Mouse (Mus musculus): ENCODE results near the gene Cfap69.

Cfap69 gene

DNA sequence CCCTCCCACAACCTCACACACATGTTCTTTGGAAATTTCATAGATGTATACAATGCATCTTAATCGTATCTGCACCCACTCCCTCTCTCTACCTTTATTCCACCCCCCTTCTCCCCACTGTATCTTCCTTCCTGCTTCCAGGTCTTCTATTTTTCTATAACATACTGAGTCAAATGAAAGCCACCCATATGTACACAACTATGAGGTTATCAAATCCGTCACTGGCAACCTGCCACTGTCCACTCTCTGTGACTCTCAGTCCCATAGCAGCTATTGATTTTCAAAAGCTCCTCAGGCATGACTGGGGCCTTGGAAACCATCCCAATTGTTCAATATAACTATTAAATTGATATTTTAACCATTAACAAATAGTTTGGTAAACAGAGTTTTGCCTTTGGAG lies 6.1 kb downstream of the Cfap69 start:
- DNase-seq (ENCODE audit: low read depth, low spot score) = no peak

DNA sequence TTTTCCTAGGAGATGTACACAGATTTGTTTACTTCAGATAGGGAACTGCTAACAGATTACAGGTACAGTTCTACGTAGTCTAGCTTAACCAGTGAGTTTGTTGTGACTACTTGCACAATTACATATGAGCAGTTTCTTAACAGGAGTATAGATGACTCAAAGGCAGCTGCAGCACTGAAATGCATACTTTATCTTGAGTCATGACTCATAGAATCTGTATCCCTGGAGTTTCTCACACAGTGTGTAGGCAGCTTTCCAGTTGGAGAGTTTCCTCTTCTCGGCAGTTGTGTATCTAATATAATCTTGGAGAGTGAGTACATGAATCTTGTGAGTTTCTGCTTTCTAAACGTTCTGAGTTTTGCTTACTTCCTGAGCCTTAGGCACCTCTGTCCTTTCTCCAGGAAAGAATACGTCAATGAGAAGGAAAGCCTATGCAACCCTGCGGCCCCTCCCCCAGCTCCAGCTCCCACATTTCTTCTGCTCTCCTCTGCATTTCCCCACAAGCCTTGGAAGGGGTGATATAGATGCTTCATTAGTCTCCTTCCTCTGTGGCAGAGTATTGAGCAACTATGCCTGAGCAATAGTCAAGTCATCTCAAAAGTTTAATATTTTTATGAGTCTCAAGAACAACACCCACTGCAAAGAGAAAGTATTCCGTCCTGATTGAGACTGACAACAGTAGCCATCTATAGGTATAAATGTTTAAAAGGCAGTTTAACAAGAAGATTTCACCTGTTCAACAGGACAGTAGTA lies 15.0 kb downstream of the Cfap69 start:
- no peak for DNase-seq (ENCODE audit: low read depth, low spot score)

DNA sequence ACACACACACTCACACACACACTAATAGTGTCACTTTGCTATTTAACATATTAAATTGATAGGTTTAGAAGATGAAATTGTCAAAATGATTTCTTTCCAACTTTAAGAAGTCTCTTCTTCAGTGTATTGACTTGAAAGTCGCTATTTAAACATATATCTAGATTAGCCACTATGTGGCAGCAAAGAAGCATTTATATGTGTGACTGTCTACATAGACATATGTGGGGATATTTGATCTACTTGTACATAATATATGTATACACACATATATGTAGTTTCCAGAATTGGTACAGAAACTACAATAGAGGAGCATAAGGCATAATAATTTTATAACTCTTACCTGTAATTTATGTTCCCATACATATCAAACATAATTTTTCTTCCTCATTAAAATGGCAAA lies 17.9 kb downstream of the Cfap69 start:
- no peak for DNase-seq (ENCODE audit: low read depth, low spot score)

DNA sequence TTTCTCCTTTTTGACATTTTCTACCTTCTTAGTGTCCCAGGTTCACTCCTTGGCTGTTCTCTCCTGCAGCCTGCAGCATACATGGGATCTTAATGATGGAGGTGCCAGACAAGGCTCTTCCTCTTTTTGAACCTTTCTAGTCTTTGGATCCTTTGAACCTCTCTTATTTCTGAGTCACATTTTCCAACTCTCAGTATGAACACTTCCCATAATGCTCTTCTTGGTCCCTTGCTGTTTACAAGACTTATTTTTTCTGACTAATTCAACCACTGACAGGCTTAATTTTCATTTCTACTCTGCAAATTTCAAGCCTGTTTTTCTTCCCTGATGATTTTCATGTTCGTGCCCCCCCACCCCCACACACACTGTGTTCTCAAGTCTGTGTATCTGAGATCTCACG lies 25.5 kb downstream of the Cfap69 start:
- no peak for DNase-seq (ENCODE audit: low read depth, low spot score)

DNA sequence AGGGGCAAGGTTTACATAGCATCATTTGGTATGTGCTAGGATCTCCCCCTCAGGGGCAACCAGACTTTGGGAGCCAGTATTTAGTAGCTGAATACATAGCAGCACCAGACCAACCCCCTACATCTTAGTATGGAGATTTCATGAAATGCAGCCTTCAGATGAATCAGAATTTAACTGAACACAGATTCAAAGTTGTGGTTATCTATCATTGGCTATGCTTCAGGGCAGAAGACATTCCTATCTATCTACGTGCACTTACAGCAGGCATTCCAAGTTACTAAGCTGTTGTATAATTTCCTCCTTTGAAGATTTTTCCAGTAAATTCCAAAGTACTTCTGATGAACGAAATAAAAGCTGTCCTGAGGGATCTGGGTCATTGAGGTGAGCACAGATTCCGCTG lies 38.5 kb downstream of the Cfap69 start:
- DNase-seq (ENCODE audit: low read depth, low spot score) = no peak

DNA sequence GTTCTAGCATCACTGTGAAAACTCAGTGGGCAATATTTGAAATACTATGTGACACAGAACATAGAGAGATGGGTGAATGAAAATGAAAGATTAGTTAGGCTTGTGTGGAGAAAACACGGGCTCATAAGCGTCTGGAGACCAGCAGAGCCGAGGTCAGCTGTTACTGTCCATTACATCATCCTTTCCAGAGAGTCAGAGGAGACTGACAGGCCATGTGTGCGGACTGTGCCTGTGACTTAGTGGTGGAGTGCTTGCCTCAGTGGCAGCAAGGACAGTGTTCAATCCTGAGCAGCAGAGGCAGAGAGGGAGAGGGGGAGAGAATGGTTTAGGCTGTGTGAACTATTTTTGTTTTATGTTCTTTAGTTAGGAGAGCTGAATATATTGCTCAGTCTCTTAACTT lies 45.7 kb downstream of the Cfap69 start:
- no peak for DNase-seq (ENCODE audit: low read depth, low spot score)

DNA sequence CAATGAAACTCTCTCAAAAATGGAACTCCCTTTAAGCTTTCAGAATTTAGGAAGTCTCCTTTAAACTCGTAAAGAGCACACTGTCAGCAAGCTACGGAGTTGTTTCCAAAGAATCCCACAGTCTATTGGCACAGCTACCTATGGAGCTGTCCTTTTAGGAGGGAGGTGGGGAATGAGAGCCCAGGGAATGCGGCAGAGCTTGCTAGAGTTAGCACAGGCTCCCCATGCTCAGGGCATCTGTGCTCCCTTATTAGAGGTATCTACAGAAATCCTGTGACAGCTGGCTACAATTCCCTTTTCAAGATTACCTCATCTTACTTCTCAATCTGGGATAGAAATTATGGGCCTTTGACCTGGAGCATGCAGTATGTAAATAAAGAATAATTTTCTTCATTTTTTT lies 53.5 kb downstream of the Cfap69 start:
- DNase-seq (ENCODE audit: low read depth, low spot score) = no peak

DNA sequence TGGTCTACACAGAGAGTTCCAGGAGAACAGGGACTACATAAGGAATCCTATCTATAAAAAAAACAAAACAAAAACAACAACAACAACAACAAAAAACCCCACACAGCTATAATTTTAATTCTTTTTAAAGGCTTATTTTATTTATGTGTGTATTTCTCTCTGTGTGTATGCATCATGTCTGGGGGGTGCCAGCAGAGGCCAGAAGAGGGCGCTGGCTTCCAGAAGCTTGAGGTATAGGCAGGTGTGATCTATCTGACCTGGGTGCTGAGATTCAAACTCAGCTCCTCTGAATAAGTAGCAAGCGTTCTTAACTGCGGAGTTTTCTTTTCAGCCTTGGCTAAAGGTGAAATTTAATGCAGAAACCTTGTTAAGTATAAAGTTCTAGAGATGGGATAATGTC lies 76.4 kb downstream of the Cfap69 start:
- no peak for DNase-seq (ENCODE audit: low read depth, low spot score)

DNA sequence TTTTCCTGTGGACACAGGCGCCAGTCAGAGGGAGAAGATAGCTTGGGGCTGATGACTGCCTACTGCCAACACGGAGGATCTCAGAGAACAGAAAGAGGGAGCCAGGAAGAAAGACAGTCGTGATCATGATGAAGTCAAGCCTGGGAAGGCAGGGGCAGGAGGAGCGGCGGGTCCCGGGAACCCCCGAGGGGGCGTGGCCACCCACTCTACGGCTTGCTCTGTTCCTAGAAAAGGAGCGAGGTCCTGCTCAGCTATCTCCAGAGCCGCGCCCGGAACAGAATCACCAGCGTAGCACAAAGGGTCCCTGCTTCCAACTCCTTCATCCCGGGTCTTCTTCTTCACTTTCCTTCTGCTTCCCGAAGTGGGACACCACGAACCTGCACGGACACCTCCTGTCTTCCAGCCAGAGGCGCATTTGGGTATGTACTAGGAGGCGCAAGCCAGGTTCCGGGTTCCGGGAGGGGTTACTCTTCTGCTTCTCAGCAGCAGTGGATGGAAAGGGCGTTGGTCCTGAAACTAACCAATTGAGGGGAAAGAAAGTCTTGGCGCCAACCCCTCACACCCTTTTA lies 90.2 kb downstream of the Cfap69 start, which contains the start of gene Gm8773:
Gm8773 (plus strand) TSS at position 51 of the 569 bp plus-strand sequence.
- DNase-seq (ENCODE audit: low read depth, low spot score) = no peak

DNA sequence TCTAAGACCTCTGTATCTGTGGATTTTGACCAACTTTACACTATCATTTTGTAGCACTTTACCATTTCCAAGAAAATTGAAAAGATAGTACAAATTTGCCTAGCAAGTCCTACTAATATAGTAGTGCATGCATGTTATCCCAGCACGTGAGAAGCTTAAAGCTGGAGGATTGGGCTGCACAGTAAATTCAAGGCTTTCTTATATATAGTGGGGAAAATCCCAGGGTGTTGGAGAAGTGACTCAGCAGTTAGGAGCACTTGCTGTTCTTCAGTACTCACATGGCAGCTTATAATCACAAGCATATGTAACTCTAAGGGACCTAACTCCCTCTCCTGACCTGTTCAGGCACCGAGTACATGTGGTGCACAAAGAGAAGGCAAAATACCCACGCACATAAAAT lies 101.6 kb downstream of the Cfap69 start:
- no peak for DNase-seq (ENCODE audit: low read depth, low spot score)

DNA sequence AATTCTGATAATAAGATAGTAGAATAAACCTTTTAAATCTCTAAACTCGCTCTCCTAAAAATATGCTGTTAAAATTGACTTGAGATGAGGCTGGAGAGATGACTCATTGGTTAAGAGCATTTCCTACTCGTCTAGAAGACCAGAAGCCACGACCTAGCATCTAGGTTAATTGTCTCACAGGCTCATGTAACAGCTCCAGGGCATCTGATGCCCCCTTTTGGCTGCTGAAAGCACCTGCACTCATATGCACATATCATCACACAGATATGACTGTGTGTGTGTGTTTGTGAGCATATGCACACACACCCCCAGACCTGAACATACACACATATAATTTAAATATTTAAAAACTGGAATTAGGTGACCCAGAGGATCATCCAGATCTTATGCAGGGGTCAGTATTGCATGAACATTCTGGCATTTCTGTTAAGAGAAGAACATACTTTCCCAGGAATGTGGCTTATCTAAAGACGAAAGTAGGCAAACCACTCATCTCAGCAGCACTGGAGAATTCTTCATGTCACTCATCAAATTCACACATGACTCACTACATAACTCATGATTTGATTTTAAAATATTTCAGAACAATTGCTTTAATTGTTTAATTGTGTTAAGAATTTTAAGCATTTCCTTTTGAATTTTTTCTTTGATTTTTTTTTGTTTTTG lies 102.9 kb downstream of the Cfap69 start:
- peak; percentile 24 for DNase-seq (ENCODE audit: low read depth, low spot score)

DNA sequence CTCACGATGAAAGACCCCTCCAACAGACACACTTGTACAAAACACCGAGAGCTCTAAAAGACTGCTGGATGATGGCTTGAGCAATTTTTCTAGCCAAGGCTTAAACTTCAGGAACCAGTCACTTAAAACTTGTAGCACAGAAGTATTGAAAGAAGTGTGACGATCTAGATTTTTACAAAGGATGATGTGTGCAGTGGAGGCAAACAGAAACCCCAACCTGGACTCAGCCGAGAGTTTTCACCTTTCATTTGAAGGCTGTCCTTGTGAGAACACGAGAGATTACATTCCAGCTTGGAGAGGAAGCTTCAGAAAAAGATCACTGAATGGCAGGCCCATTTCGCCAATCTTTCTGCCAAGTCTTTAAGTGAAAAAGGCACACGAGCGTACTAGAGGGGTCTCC lies 104.2 kb downstream of the Cfap69 start:
- DNase-seq (ENCODE audit: low read depth, low spot score) = no peak

DNA sequence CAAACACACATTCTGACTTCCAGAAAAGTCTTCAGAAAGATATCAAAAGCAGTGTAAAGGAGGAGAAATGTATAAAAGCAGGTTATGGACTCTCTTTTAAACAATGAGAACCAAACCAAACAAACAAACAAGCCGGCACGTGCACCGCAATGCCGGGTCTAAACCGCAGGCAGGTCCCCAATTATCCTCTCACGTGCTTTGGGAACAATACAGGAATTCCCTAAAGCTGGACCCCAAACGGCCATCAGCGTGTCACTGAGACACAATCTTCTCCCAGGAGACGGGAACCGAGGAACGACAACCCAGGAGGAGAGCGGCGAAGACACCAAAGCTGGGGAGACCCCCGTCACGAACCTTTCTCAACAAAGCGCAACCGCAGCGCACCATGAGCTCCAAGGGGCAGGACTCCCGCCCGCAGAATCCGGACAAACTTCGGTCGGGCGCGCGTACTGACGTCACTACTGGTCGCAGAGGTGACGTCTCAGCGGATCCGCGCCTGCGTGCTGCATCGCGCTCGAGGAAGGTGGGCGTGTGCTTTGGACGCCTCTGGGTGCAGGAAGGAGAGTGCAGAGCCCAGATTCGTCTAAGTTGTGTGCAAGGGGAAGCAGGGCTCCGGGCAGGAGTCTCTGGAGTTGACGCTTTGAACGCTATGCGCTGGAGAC lies 104.8 kb downstream of the Cfap69 start, which contains the start of gene Gtpbp10:
Gtpbp10 (minus strand) TSS at position 460 of the 662 bp plus-strand sequence.
- peak; percentile 94 for DNase-seq (ENCODE audit: low read depth, low spot score)

DNA sequence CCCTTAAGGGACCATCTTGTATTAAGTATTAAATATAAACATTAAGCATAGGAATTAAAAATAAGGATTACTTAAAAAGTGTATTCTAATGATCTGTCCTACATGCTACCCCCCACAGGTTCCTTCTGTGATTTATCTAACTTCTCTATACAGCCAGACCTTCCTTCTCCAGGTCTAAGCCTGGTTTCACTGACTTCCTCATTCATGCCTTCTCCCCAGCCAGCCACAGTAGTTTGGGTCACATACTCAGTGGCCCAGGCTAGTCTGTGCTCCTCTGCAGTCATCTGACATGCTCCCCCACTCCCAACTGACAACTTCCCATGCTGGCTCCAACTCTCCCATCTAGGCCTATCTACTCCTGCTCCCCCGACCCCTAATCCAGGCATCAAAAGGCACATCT lies 112.9 kb downstream of the Cfap69 start:
- DNase-seq (ENCODE audit: low read depth, low spot score) = no peak

DNA sequence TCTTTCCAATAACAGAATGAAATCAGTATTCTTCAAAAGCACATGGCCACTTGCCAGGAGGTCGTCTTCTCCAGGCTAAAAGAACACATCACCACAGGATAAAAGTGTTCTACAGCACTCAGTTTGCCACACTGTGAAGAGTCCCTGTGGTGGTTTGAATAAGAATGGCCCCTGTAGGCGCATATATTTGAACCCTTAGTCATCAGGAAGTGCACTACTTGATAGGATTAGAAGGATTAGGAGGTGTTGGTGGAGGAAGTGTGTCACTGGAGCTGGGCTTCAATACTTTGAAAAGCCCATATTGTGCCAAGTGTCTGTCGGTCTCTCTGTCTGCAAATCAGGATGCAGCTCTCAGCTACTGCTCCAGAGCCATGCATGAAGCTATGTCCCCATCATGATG lies 123.7 kb downstream of the Cfap69 start:
- DNase-seq (ENCODE audit: low read depth, low spot score) = no peak

DNA sequence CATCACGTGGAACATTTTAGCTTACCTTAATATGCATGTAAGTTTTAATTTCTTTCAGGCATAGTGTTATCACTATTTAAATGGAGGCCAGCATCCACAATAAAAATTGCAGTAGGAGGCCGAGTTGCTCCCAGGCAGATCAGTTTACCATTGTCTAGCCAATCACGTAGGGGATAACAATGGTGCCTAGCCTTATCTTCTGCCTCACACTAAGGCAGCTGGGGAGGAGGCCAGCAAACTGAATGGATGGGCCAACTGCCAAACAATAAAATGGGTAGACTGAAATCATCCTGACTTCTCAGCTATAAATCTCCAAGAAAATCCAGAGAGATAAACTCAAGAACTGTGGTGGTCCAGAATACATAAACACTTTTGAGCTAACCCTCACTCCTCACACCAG lies 124.3 kb downstream of the Cfap69 start:
- DNase-seq (ENCODE audit: low read depth, low spot score) = no peak

DNA sequence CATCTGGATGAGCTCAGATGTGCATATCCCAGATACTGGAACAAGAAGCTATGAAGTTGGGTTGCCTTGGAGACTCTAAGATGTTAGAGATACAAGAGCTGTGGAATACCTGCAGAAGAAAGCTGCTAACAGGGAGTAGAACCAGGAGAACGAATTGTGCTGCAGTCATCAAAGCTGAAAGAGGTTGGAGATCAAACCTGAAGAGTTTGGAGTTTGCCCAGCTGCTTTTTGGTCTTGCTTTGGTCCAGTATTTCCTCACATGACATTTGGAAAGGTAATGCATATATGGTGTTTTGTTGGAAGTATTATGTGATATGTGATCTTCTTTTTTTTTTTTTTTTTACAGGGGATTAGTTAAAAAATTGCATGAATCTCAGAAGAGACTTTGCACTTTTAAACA lies 127.9 kb downstream of the Cfap69 start:
- DNase-seq (ENCODE audit: low read depth, low spot score) = no peak

DNA sequence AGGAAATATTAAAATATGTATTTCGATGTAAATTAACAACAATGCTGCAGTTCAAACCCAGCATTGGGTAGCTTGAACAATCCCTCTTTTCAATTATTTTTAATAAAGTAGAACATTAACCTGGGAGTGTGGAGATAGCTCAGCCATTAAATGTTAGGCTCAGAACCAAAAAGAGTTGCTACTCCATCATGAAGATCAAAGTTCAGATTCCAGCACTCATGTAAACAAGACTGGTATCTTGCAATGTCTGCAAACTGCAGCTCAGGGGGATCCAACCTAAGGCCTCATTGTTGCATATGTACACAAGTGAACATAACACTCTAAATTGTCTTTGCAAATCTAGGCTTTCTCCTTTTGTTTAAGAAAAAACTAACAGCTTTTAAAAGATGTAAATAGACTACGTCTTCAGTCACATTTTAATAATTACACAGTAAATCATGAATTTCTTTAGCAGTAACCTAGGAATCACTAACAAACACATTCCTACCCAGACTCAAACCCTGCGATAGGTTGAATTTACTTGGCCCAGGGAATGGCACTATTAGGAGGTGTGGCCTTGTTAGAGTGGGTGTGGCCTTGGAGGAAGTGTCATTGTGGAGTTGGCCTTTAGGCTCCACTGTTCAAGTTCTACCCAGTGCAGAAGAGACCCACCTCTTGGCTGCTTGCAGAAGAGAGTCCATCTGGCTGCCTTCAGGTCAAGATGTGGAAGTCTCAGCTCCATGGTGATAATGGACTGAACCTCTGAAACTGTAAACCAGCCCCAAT lies 130.2 kb downstream of the Cfap69 start:
- no peak for DNase-seq (ENCODE audit: low read depth, low spot score)

All from CD4-positive, CD25-positive, alpha-beta regulatory T cell, adult 2 months (primary cell).